Mouse (Mus musculus) adrenal gland, adult 18-20 months (tissue): ENCODE data around the gene Ltk. TPM values are rescaled to one million over a fixed set of nuclear protein-coding genes. Genes with fewer than 3 reads are reported as not detected.
A peak's percentile ranks its signal among the peaks of the same experiment; 100 is the strongest.

Source experiments
- DNase-seq, 2 experiments: peaks; one replicate each; pipeline ENCODE4 v3.0.0; 2021 to 2022; ENCODE audit warnings: low spot score in 2 of 2
- long read RNA-seq, 2 experiments: library from polyadenylated mRNA; stranded (forward); transcript quantifications; one replicate each; pipeline ENCODE4 v2.0.0; 2021
- total RNA-seq, 2 experiments: library from RNA; stranded (reverse); gene quantifications; 1 replicate in 1 of 2; 2 replicates in 1 of 2; pipeline ENCODE4 v1.2.3; 2021

Ltk gene
- 1 to 10 TPM in 1 of 2 experiments, under 1 TPM in 1; 0.99 to 1.1 TPM for total RNA-seq
- long read RNA-seq, experiment 1, partial matches to known transcripts, result 0 of 1 reads
- long read RNA-seq, experiment 1, other reads (novel, unspliced or antisense), result 1 of 1 reads
- long read RNA-seq, experiment 2, partial matches to known transcripts, result 0 of 1 reads
- long read RNA-seq, experiment 2, other reads (novel, unspliced or antisense), result 1 of 1 reads

- no peak for DNase-seq
Observed at GRCm38 (mm10) chr2:119760251-119760650, at the start of gene Ltk. Gene Ltk (minus strand): TSS chr2:119760431.

GRCm38 (mm10) chr2:119808881-119809280, 48.6 kb upstream of the Ltk start:
- no peak for DNase-seq

- DNase-seq, result no peak
Observed at GRCm38 (mm10) chr2:119808438-119808837, 48.2 kb upstream of the Ltk start.

GRCm38 (mm10) chr2:119805536-119805935, 45.3 kb upstream of the Ltk start:
- DNase-seq, result no peak

GRCm38 (mm10) chr2:119804776-119805175, 44.5 kb upstream of the Ltk start:
- no peak for DNase-seq

- no peak for DNase-seq
Observed at GRCm38 (mm10) chr2:119804275-119804628, 44.0 kb upstream of the Ltk start.

GRCm38 (mm10) chr2:119803618-119804274, 43.5 kb upstream of the Ltk start:
- DNase-seq, result no peak

GRCm38 (mm10) chr2:119802767-119803617, 42.8 kb upstream of the Ltk start:
- no peak for DNase-seq

- no peak for DNase-seq
Observed at GRCm38 (mm10) chr2:119800876-119801846, 40.9 kb upstream of the Ltk start.

- DNase-seq, result peak in 1 of 2 experiments; percentile 10
Observed at GRCm38 (mm10) chr2:119799961-119800550, 39.8 kb upstream of the Ltk start.

GRCm38 (mm10) chr2:119799181-119799960, 39.1 kb upstream of the Ltk start:
- peak; percentile 46 to 52 for DNase-seq

GRCm38 (mm10) chr2:119798246-119798927, 38.2 kb upstream of the Ltk start:
- peak; percentile 48 to 49 for DNase-seq

GRCm38 (mm10) chr2:119797279-119797783, 37.1 kb upstream of the Ltk start, which contains the start of gene Tyro3:
Gene Tyro3 (plus strand): TSS chr2:119797733.
- no peak for DNase-seq

GRCm38 (mm10) chr2:119789996-119790395, 29.8 kb upstream of the Ltk start:
- DNase-seq, result no peak

- DNase-seq, result peak; percentile 81 to 82
Observed at GRCm38 (mm10) chr2:119787206-119787883, 27.1 kb upstream of the Ltk start, which contains the start of gene Rpap1. Gene Rpap1 (minus strand): TSS chr2:119787537.

GRCm38 (mm10) chr2:119767246-119767645, 7.0 kb upstream of the Ltk start:
- no peak for DNase-seq

- DNase-seq, result no peak
Observed at GRCm38 (mm10) chr2:119763924-119764323, 3.7 kb upstream of the Ltk start.

- DNase-seq, result no peak
Observed at GRCm38 (mm10) chr2:119762276-119762675, 2.0 kb upstream of the Ltk start.
